Mouse (Mus musculus): Measurements from ENCODE around the gene Zdhhc12.
"Not testable (repeated sequence)": the region's sequence is repeated elsewhere in the genome, so short reads cannot be mapped to it uniquely, and the experiment has no call there.

The Zdhhc12 gene

DNA sequence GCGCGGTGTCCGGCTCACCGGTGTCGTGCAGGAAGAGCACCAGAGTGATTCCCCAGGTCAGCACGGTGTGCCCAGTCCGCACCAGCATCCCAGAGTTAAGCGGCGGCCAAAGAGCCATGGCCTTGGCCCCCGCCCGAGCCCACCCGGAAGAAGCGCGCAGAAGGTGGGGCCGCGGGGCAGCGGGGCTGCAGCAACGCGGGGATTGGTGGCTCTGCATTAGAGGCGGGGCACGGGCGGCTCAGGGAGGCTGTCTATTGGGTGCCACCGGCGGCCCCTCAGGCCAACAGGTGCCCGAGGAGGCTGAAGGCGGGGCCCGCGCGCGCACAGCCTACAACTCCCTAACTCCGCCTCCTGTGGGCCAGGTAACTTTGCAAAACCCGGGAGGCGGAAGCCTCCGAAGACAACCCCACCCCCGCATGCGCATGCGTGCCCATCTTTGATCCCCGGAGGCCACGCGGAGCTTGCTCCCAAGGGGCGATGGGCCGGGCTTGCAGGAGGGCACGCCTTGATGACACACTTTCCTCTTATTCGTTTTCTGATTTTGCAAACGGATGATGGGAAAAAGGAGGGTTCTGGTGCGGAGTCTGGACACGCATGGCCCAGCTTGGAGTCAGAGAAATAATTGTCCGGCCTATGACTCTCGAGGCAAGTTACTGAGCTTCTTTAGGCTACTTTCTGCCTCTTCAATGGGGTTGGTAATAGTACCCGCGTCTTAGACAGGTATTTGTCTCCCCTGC lies at the start of gene Zdhhc12:
Gene Zdhhc12 (minus strand): TSS at position 178 of the 737 bp plus-strand sequence.
- peak; percentile 79 for DNase-seq (ENCODE audit: low spot score)

DNA sequence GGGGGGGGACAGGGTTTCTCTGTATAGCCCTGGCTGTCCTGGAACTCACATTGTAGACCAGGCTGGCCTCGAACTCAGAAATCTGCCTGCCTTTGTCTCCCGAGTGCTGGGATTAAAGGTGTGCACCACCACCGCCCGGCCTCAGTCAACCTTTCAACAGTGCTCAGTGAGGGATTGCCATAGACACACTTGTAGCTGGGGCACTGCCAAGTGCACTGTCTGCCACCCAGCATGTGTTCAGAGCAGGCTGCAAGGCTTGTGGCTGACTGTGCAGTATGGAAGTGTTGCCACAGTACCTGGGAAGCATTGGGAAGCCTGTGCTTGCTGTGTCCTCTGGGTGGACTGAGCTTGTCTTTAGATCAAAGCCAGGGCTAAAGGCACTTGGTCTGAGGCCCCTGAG lies 46.6 kb upstream of the Zdhhc12 start:
- not testable (repeated sequence) for DNase-seq (ENCODE audit: low spot score)

DNA sequence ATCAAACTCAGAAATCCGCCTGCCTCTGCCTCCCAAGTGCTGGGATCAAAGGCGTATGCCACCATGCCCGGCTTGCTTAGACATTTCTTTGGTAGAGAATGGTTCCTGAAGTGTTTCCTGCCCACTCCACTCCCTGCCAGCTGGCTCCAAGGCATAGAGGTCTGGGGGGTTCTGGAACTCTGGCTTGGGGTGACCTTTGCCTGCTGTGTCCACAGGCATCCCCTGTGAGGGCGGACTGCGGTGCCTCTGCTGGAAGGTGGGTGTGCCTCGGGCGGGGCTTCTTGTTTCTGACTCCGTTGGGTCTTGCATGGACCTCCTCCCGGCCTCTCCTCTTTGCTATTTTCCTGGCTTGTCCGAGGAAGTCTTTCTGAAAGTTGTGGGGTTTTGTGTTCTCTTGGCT lies 43.0 kb upstream of the Zdhhc12 start:
- DNase-seq (ENCODE audit: low spot score), result no peak

DNA sequence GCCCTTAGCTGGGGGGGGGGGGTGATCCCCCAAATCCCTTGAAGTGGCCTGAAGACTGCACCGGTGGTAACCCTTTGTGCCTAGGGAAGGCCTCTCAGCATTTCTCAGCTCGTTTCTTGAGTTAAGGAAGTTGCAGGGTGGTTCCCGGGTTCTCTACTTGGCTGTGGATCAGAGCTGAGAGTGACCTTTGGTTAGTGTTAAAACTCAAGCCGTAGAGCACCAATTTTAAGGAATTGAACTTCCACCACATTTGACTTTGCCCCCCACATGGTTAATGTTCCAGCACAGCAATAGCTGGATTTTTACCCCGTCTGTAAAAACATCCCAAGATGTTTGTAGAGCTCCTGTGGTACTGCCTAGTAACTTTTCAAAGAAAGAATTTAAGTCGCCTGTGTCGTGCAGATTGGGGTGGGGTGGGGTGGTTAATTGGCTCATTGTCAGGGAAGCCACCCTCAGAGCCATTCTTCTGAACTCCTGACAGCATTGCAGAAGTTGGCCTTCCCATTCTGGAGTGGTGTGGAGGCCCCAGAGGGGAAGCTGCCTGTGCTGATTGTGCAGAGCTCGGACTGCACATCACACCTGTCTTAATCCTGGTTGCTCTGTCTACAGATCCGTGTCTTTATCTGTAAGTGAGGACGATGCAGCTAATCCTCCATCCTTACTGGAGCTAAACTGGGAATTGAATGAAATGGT lies 41.6 kb upstream of the Zdhhc12 start:
- no peak for DNase-seq (ENCODE audit: low spot score)

DNA sequence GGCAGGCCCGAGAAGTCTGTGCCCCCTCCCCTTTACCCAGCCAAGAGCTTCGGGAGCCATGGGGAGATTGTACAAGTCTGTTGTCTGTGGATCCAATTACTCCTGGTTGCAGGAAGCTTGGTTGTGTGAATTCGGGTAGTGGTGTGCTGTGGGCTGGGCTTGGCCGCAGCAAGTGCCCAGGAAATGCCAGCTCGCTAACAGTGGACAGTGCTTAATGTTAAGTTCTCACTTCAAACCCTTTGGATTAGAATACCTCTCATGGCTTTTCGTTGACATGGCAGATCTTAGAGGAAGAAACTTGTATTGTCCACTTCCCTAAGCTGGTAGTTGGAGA lies 40.9 kb upstream of the Zdhhc12 start:
- no peak for DNase-seq (ENCODE audit: low spot score)

DNA sequence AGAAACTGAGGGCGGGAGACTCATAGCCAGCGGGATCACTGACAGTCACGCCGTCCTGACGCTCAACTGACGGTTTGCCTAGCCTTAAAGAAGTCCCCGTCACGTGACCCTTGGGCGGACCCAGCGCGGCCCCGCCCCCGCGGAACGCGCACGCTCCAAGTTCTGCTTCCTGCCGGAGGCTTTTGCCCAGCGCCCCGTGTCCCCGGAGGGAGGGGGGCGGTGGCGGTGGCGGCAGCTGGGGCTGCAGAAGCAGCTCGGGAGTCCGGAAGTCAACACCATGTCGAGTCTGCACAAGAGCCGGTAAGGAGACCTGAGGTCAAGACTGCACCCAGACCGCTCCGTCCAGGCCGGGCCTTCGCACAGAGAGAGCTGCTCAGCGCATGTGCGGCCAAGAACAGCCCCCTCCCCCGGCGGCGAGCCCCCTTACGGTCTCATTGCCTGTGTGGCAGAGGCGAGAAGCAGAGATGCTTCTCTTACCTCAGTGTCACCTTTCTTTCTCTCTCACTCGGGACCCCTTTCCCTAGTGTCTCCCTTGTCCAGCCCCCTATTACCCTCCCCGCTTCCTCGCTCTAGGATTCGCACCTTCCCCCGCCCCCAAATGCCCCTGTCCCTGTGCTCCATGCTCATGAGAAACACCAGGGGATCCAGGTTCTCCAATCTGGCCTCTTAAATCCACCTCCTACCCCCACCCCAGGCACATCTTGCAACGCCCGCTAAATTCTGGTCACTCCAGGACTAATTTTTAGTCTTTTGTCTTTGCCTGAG lies 40.3 kb upstream of the Zdhhc12 start, which contains the start of gene Tbc1d13:
Gene Tbc1d13 (plus strand): TSS at position 134 of the 765 bp plus-strand sequence.
- DNase-seq (ENCODE audit: low spot score), result peak; percentile 91

DNA sequence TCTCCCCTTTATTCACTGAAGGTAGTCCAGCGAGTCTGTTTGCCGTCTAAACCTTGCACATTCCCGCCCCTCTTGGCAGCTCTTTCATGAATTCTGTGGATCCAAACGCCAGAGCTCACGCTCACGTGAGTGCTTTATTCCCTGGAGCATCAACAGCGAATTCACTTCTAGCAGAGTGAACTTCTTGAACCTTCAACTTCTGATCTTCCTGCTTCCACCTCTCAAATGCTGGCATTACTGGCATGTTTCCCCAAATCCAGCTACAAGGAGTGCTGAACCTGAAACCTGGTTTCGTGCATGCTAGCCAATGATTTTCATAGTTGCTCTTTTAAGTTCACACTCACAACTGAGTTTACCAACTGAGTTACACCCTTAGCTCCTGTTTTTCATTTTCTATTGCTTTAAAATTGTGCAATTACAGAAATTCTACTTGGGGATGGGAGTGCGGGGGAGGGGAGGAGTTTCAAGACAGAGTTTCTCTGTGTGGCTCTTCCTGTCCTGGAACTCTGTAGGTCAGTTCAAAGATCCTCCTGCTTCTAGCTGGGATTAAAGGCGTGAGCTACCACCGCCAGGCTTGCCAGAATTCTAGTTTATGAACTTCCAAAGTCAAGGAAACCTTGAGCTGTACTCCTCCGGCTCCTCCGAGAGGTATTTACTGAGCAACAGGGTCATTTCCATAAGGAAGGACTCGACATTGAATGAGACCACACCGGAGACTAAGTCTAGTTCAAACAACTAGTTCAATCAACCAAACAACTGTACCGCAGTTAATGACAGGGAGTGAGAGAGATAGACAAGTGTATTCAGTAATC lies 39.6 kb upstream of the Zdhhc12 start:
- DNase-seq (ENCODE audit: low spot score), result no peak

DNA sequence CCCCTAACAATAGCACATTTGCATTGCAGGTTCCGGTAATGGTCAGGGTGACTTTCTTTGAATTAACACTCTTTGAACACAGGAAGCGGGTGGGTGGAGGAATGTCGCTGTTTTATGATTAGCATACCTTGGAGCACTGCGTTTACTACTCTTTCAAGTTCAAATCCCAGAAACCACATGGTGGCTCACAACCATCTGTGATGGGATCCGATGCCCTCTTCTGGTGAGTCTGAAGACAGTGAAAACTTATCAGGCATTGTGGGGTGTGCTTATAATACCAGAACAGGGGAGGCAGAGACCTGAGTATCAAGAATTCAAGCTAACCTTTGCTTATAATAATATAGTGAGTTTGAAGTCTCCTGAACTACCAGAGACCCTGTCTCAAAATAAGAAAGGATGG lies 37.8 kb upstream of the Zdhhc12 start:
- DNase-seq (ENCODE audit: low spot score), result not testable (repeated sequence)

DNA sequence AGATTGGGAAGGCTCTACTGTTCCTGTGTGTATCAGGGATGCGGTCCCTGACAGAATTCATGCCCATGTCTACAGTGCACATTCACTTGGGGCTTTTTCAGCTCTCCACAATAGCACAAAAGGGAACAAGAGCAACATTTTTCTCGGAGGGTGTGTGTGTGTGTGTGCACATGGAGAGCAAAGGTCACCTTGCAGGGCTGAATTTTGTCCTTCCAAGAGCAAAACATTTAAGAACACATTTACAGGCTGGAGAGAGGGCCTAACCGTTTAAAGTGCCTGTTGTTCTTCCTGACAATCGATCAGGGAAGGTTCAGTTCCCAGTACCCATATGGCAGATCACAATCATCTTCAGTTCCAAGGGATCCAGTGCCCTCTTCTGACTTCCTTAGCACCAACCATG lies 36.7 kb upstream of the Zdhhc12 start:
- DNase-seq (ENCODE audit: low spot score), result no peak

DNA sequence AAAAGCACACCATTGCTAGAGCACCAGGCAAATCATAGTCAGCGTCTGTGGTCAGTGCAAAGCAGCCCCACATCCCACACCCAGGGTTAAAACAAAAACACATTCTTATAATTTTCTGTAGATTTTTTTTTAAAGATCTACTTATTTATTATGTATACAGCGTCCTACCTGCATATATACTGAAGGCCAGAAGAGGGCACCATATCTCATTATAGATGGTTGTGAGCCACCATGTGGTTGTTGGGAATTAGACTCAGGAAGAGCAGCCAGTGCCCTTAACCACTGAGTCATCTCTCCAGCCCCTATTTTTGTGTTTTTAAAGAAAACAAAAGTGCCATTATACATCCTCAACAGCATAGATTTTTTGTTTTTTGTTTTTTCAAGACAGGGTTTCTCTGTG lies 35.3 kb upstream of the Zdhhc12 start:
- DNase-seq (ENCODE audit: low spot score), result no peak

DNA sequence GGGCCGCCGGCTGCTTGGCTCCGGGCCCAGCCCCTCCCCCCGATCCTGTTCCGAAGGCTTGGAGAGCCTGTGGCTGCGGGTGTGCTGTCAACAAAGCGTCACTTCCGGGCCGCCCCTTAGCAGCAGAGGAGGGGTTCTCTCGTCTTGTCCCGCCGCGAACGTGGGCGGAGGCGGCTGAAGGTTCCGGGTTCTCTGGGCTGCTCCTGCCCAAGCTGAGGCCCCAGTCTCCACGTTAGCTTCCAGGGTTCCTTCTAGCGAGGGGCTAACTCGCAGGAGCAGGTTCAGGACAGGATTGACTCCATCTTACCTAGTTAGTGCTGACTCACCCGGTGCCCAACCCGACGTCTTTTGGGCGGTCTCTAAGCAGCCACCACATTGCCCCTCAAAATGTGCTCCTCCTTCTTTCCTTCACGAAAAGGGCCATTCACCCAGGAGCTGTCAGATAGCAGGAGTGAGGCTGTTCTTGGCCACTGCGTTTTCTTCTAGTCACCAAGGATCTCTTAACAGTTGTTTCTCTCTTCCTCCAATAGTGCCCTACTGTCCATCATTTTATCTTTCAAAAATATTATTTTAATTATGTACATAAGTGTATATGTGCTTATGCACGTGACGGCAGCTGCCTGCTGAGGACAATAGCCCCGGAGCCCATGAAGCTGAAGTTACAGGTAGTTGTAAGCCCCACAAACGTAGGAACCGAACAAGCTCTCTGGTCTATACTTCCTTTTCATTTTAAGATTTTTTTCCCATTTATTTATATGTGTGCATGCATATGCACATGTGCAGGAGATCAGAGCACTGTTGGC lies 31.2 kb upstream of the Zdhhc12 start, which contains the start of gene Zer1:
Gene Zer1 (minus strand): TSS at position 114 of the 803 bp plus-strand sequence.
- DNase-seq (ENCODE audit: low spot score), result peak; percentile 81

DNA sequence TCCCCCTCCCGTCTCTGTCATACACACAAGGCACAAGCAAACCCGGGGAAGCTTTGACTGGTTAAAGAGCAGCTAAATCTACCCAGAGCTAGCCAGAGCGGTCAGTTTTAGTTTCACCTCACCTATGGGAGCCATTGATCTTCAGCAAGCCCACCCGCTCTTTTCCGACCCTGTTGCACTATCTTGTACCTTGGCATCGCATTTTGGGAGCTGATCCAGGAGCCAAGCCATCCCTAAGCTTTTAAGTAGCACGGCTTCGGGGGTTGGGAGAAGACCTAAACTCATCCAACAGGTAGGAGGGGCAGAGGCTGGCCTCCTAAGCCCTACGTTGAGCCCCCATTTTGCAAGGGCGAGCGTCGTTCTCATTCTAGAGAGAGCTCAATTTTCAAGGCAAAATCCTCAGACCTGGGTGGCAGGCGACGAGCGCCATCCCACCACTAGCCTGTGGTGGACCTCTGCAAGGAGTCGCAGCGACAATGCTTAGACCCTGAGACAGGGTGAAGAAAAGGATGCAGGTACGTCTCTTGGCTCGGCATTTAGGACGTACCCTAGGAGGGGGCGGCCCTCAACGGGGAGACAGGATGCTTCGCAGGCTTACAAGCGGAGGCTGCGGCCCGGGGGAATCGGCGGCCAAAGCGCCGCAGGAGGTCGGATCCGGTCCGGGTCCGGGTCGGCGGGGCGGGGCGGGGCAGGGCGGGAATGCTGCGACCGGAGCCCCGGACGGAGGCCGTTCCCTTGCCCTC lies 30.5 kb upstream of the Zdhhc12 start:
- no peak for DNase-seq (ENCODE audit: low spot score)

DNA sequence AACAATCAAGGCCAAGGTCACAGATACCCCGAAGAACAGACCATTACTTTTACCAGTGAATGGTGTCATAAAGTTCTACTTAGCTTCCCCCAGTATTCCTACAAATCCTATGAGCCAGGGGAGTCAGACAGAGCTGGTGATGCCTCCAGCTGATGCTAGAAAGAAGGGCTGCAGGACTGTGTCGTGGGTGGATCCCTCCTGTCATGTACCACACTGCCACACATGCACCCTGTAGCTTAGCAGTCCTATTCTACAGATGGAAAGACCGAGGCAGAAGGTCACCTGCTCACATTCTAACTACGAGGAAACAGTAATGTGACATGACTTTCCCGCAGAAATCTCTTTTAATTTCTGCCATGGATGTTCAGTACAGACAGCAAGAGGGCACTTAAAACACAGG lies 29.3 kb upstream of the Zdhhc12 start:
- no peak for DNase-seq (ENCODE audit: low spot score)

DNA sequence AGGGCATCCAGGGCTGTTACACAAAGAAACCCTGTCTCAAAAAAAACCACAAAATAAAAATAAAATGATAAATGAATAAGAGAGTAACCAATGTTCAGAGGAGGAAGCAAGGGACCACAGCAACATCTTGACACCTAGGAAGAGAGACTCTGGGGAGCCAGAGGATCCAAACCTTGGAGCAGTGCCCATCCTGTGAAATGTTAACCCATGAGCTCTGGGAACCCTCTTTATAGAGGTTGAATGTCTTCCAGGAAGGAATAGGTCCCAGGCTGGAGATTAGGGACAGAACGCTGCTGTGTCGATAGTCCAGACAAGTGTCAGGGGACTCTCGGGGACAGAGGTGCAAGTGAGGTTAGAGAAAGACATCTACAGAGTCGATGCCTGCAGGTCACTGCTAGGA lies 26.8 kb upstream of the Zdhhc12 start:
- DNase-seq (ENCODE audit: low spot score), result no peak

DNA sequence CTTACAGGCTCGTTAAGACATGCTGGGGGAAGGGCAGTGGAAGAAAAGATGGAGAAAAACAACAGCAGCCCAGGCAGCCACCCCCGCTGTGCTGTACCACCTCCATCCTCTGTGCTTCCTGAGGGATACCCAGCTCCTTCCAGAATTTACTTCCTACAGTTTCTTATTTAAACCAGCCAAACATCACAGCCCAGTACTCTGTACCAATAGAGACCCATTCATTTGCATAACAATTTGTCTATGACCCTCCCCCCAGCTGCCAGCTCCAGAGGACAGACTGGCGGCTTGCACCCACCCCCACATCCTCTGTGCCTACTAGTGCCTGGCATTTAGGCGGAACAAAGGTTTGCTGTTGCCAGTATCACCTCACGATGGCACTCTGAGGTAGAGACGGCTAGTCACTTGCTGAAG lies 26.2 kb upstream of the Zdhhc12 start:
- no peak for DNase-seq (ENCODE audit: low spot score)

DNA sequence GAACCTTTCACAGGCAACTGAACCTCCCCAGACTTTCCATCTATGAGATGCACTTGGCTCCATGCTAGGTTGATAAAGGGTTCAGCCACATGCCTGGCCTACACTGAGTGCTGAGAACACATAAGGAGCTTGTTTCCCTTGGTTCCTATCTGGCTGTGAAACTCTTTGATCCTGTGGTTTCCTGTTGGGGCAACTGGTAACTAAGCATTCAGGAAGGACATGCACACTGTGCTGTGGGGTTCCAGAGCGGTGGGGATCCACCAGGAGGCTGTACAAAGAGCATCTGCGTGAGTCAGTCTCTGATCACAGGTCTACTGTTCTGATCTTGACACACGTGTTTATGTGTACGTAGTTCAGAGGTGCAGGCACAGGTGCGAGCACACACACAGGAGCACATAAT lies 19.1 kb upstream of the Zdhhc12 start:
- DNase-seq (ENCODE audit: low spot score), result no peak

DNA sequence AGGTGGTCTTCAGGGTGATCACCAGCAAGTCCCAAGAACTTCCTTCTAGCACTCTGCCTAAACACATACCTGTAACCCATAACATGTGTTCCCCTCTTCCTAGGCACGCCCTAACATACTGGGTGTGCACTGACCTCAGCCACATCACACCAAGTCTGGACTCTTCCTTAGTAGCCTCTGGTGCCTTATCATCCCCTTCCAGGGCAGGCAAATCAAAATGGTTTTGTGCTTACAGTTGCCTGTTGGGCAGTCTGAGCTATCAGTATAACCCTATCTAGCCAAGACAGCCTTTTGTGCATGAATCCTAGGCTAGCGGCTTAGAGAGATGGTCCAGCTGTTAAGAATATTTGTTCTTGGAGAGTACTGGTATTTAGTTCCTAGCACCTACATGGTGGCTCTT lies 18.1 kb upstream of the Zdhhc12 start:
- DNase-seq (ENCODE audit: low spot score), result no peak

DNA sequence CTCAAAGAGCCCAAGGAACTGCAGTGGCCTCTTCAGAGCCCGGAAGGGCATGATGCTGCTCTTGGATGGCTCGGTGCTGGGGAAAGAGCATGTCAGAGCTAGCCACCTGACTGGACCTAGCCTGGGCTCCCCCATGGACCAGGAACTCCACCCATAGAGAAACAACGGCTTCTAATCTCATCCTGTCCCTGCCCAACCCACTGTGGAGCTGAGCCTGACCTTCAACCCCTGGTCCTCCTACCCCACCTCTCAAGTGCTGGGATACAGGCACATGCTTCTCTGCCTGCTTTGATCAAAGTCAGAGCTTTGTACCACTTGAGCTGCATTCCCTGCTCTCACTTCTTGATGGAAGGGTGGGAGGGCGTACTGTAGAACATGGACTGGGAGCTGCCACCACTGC lies 14.8 kb upstream of the Zdhhc12 start:
- no peak for DNase-seq (ENCODE audit: low spot score)

DNA sequence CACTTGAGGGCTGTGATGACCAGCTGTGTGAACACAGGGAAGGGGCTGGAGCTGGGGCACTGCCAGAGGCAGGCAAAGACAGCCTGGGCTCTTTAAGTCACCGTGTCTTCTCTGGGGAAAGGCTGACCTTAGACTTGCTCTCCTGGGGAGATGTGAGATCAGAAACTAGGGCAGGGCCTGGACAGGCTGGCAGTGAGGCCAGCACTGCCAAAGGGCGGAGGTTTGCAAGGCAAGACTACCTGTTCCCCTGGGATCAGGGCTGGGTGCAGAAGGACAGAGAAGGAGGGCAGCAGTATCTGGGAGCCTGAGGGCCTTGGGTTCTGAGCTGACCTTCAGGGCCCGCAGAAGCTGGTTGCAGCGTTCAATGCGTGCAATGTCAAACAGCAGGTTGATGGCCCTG lies 14.2 kb upstream of the Zdhhc12 start:
- no peak for DNase-seq (ENCODE audit: low spot score)

DNA sequence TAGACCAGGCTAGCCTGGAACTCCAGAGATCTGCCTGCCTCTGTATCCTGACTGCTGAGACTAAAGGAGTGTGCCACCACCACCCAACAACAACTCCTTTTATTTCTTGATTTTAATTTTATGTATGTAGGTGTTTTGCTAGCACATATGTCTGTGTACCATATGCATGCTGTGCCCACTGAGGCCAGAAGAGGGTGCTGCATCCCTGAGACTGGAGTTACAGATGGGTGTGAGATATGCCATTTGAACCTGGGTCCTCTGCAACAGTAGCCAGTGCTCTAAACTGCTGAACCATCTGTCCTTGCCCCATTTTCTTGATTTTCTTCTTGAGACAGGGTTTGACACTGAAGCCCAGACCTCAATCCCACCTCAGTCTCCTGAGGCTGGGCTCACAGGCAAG lies 12.9 kb upstream of the Zdhhc12 start:
- DNase-seq (ENCODE audit: low spot score), result no peak

DNA sequence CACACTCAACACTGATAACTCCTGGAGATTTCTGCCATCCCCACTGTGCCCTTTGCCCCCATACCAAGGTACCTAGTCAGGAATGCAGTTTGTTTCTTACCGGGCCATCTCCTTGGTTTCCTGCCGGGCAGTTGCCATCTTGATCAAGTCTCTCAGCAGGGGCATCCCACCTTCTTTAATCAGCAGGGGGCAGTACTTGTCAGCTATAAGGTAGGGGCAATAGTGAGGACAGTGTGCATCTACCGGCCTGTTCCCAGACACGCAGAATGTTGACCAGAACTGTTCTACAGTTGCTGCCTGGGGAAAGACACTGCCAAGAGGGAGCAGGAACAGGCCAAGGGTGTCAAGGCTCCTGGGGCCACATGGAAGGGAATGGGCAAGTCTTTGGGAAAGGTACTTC lies 6.8 kb upstream of the Zdhhc12 start:
- no peak for DNase-seq (ENCODE audit: low spot score)

Data from urinary bladder, postnatal 10 days (tissue).